Mouse (Mus musculus) layer of hippocampus, adult 11-12 months (tissue): ENCODE results near the gene D930007J09Rik.

Experiments used
- DNase-seq: peaks from one replicate; pipeline ENCODE4 v3.0.0; 2022; ENCODE audit warnings: low spot score

Gene D930007J09Rik

DNA sequence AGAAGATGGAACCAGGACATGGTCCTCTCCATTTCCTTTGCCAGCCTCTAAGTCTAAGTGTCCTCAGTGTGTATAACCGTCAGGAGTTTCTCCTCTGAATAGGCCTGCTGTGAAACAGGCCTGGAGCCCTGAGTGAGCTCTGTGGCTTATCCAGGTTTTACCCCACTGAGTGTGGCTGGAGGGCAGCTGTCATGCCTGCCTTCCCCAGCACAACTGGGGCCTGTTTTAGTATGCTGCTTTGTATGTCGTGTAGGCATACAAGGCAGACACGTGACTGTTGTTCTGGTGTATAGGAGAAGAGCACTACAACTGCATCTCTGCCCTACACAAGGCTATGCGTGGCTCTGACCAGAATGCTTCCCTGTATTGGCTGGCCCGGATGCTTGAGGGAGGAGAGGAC lies 17.3 kb upstream of the D930007J09Rik start:
- no peak for DNase-seq

DNA sequence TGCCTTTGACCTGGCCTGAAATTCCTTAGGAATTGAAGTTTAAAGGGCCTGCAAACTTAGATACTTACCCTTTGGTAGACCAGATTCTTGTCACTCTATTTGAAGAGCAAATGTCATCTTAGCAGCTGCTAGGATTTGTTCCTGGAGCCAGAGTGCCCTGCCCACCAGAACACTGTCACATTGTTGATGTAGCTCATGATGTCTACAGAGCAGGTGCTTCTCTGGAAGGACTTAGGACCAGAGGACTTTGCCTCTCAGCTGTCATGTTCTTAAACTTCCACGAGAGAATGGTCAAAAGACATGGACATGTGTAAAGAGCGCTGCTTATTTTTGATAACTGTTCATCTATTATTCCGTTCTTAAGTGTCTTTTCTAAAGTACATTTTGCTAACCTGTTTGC lies 16.6 kb upstream of the D930007J09Rik start:
- no peak for DNase-seq

DNA sequence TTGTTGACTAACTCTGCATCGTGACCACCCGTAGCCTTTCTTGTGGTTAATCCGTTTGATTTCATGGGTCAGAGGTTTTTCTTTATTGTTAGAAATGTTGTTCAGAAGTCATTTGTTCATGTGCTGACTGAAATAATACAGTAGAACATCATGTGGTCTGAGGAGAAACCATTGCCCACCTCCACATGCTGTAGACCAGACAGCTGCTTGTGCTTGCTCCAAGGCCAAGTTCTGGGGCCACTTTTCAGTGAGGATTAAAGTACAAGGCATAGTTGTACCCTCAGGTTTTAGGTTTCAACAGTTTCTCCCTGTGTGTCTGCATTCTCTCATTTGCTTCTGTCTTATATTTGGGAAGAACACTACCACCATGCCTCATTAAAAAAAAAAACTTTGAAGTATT lies 5.0 kb upstream of the D930007J09Rik start:
- no peak for DNase-seq

DNA sequence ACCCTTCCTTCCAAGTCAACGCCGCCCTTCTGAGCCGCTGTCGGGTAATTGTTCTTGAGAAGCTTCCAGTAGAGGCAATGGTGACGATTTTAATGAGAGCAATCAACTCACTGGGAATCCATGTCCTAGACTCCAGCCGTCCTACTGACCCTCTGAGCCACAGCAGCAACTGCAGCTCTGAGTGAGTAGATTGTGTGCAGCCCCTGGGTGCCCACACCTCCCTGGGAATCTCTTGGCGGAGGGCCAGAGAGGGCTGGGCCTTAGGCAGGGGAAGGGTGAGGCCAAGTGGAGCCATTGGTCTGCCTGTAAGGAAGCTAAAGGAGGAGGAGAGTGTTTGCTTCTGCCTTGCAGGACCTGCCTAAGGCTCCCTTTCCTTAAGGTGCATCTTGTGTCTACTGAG lies 4.2 kb upstream of the D930007J09Rik start:
- DNase-seq: no peak

DNA sequence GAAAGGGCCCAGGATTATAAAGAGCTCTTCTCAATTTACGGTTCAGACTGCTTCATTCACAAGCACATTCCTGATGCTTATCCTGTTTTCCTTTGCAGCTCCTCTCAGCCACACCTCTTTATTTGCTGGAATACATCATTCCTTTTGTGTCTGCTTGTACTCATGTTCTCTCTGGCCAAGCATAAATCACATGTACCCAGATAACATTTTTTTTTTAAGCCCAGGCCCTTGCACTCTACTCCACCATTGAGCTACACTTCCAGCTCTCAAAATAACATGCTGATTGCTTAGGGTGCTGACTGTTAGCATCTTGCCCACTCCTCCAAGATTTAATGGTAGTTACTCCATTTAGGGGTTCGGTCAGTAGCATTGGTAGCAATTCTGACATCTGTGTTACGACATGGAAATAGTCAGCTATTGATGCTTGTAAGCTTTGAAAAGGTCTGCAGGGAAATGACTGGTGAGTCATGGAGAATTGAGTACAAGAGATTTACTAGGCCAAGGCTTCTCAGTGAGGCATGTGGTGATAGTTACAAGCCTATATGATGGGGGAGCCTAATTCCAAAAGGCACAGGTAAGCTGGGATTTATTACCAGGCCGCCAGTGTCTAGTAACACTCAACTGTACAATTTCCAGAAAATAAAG lies 1.2 kb upstream of the D930007J09Rik start:
- DNase-seq: no peak

DNA sequence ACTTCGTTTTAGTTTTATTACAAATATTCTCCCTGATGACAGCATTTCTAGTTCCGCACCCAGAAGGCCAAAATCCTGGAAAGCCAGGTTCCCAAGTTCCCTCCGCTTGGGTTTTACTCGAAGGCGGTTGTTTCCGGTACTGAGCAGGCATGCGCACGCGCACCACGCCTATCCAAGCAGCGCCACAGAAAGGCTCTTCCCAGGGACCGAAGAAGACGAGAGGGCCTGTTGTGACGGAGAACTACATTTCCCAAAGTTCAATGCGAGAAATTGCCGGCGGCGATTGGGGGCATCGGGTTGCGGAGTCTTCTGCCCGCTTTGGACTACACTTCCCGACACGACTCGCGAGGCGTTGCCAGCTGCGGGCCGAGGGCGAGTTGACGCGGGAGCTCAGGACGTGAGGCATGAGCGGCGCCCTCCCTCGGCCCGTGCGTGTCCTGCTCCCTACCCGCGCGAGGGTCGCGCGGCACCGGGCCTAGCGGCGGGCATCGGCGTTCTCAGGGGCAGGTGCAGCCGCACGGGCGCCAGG lies 892 bp downstream of the D930007J09Rik start, which contains the start of gene Wrnip1:
Gene Wrnip1, plus strand, starts transcription at position 346 of the 529 bp plus-strand sequence.
- peak; percentile 98 for DNase-seq

DNA sequence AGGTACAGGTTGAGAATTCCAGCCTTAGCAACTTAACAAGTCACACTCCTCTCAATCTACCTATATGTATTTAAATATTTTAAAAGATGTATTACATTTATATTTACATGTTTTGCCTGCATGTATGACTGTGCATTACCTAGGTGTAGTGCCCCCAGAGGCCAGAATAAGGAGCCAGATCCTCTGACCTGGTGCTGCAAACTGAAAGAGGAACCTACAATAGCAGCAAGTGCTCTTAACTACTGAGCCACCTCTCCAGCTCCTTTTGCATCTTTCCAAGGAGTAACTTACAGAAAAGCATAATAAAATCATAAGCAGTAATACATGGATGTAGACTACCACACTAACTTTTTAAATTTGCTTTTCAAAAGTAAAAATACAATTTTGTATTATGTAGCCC lies 1.8 kb downstream of the D930007J09Rik start:
- no peak for DNase-seq

DNA sequence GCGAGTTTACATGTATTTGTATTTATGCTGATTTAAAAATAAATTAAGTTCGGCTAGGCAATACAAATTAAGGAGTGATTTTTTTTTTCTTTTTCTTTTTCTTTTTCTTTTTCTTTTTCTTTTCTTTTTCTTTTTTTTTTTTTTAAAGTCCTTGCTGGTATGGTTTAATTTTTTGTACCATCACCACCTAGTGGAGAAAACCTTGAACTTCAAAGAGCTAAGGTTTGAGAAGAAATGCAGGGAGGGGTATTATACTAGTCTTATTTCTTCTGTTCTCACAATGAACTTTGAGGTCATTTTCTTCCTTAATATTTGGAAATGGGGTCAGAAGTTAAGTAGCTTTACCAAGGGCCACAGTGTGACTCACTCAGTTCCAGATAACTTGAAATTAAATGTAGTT lies 3.5 kb downstream of the D930007J09Rik start:
- no peak for DNase-seq

DNA sequence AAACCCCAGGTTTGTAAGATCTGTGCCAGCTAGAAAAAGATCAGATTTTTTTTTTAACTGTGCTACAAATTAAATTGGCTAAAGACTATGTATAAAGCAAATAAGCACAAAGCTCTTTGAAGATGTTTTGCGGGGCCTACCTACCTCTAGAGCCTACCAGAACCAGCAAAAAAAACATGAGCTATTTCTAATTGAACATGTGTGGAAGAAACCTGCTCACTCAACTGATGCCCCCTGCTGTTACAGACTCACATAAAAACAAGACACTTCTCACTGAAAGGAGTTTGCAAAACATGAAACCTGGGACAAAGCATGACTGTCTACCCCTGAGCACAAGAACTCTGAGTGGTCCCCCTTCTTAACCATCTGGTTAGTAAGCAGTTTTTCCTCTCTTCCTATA lies 5.6 kb downstream of the D930007J09Rik start:
- DNase-seq: no peak

DNA sequence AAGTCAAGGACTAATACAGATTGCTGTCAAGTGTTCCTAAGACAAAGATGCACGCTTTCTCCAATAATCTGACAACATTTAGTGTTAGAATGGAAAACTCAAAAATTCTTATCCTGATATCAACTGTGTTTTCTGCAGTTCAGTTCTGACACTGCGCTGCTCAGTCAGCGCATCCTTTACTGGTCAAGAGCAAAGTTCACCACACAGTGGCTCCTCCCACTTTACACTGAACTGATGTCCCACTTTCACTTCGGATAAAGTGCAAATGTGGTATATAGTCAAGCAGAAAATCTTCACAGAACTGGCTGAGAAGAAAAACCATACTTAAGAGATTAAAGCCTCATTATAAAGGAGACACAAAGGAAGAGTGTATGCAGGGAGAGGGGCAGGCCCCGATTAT lies 7.5 kb downstream of the D930007J09Rik start:
- no peak for DNase-seq

DNA sequence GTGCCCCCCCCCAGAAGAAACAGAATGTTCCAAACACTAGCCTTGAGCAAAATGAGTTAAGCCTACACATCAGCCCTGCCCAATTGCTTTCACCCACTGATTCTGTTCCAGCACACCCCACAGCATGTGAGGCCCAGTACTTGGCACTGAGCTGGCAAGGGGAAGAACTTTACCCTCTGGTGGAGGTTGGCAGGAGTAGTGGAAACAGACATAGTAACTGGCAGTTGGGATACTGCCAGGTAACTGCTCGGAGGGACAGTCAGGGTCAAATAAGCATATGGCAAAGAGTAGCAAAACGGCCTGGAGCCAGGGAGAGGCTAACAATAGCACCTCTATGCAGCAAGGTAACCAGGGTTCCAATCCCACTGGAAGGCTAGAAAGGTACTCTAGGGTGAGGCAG lies 8.0 kb downstream of the D930007J09Rik start:
- no peak for DNase-seq

DNA sequence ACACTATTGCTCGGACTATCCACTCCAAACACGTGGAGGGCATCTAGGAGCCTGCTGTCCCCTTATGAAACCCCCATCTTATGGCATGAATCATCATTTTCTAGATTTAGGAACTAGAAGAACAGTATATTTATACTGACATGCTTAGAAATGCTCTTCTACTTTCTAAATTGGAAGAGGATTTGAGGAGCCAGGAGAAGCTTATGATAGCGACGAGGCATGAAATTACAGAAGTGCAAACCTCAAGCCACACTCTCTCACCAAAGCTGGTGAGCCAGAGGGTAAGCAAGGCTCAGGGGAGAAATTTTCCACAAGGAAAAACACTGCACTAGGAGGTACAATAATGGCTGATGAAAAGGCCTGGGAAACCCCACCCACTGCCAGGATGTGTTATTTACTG lies 12.9 kb downstream of the D930007J09Rik start:
- no peak for DNase-seq

DNA sequence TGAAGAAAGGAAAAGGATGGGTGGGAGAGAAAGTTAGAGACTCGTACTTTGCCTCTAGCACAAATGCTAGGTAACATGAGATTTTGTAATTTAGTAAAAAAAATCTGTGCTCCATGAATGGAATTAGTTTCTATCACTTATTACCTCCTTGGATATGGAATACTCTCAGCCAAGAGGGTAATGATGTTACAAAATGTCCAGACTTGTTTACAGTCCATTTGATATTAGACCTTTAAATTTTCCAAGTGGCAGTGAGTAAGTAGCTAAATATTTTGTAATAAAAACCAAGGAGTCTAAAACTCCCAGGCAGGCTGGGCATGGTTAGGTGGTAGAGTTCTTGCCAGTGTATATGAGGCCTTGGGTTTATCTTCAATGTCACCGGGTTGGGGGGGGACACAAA lies 15.1 kb downstream of the D930007J09Rik start:
- DNase-seq: no peak

DNA sequence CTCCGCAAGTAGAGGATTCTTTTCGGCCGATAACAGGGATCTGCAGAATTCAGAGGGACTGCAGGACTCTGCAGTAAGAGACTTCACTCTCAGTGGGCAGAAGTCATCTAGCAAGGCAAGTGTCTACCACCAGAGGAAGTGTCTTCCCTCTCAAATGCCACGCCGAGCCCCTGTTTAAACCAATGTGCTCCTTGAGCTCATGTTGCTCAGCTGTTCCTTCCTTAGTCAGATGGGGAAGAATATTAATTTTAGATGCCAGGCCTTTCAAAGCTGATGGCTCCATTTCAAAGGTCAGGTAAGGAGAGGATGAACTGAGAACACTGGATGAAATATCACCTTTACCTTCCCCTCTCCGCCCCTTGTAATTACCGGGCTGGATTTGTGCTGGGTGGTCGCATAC lies 18.8 kb downstream of the D930007J09Rik start, which contains the start of gene Mylk4:
Gene Mylk4, minus strand, starts transcription at position 139 of the 400 bp plus-strand sequence.
- no peak for DNase-seq

DNA sequence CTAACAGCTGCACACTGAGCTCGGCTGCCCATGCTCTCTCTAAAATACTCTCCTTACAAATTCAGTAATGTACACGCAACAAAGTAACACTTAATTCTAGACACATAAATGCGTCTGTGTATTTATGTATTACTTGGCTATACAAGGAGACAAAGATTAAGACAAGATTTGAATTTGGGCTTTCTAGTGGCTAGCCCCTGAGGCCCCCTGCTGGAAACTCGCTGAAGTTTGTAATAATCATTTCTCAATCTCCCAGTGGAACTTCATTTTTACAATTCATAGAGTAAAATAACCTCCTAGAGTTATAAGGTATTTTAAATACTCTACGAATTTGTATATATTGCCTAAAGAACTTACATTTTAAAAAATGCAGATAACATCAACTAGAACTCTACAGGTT lies 19.6 kb downstream of the D930007J09Rik start:
- DNase-seq: no peak

DNA sequence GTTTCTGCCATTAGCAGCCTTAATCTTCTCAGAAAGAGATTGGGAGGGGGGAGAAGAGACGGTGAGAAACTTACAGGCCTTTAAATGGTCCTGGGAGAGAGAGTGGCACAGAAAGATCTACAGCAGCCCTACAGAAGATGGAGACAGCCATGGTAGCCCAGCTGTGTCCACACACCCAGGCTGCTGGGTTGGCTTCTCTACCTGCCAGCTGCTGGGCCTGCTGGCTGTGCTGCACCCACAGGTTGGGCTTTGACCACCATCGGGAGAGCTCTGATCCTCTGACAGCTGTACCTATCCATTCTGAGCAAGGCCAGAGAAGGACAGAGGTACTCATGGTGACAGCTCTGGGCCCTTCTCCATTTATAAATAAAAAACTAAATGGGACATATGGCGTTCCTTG lies 23.8 kb downstream of the D930007J09Rik start:
- no peak for DNase-seq

DNA sequence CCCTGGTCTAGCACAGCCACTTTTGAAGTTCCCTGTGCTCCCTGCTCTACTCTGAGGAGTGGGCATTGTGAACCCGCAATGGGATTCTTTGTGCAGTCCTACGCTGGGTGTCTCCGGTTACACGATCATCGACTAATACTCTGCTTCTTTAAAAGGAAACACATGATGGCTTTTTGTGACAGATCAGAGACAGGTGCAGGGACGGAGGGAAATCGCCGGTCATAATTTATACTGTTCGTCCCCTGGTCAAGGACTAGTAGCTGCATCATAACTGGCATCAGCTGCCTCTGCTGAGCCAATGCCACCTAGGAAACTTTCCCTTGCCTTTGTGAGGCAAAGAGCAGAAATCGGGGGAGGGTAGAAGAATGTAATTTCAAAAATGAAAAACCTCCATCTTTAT lies 26.3 kb downstream of the D930007J09Rik start:
- no peak for DNase-seq

DNA sequence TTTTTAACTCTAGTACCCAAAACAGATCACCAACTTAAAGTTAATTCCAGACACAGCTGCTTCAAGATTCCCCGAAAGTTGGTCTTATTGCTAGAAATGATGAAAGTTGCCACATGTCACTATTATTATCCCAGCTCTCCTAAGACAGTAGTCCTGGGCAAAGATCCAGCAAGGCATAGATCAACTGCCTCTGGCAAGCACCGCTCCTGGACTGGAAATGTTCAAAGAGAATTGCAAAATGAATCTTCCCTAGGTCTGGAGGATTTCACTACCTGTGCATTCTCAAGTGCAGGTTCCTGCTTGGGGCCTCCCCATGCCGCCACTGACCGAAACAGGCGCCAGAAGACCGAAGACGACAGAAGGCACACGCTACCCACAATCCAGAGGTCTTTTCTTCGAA lies 26.8 kb downstream of the D930007J09Rik start:
- no peak for DNase-seq

DNA sequence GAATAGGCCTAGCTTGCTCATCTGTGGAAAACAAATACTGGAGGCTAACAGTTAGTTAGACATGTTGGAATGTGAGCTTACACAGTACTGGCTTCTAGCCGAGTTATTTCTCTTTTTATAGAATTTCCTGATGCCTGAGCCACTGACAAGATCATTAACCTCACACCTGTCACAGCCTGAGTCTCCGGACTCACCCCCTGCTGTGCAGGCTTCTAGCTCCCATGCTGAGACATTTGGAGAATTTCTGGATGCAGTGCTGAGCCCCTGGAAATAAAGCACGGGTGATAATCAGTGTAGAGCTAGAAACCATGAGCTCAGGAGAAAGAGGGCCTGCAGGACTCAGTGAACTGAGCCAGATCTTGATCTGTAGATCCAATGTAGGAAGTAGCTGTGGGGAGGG lies 32.7 kb downstream of the D930007J09Rik start:
- DNase-seq: no peak

DNA sequence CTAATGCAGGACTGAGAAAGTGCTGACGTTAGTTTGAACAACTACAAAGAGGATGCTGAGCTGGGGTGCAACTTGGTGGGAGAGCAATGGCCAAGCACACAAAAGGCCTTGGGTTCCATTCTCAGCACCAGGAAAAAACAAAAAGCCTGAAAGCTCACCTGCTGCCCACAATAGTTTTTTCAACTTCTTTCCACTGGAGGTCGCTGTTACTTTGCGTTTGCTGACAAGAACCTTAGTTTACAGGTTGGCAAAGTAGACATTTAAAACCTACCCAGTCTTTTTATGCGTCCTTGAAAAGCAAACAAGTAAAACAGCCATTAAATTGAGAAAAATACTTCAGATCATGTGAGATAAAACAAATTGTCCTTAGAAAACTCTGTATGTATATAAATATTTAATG lies 34.5 kb downstream of the D930007J09Rik start:
- peak; percentile 24 for DNase-seq

DNA sequence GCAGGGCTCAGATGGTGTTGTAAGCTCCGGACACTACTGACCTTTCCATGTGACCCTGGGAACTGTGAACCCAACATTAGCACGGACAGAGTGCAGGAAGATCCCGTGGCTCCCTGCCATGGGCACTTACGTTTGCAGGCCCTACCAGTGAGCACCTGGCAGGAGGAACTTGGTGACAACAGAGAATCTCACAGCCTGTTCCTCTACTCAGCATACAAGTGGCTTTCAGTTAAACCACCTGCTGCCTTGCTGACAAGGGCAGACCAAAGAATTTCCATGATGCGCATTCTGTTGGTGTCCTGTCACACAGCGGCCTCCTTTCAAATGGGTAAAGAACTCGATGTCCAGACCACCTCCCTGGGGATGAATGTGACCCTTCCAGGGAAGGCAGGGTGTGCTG lies 38.2 kb downstream of the D930007J09Rik start:
- no peak for DNase-seq

DNA sequence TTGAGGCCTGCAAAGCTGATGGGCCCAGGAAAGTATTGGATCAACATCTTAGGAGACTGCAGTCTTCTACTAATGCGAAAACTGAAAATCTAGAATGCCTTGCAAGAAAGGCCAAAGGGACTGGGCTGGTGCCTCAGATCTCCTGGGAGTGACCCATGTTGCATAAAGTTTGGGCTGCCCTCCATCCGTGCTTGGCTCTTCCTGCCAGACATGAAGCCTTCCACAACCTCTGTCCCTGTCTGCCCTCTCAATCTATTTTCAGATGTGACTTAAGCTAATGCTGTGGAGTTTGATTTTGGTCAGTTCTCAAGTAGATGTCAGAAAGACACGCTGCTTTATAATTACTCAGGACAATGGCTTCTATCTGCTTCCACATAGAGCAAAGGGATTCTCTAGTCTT lies 39.5 kb downstream of the D930007J09Rik start:
- no peak for DNase-seq

DNA sequence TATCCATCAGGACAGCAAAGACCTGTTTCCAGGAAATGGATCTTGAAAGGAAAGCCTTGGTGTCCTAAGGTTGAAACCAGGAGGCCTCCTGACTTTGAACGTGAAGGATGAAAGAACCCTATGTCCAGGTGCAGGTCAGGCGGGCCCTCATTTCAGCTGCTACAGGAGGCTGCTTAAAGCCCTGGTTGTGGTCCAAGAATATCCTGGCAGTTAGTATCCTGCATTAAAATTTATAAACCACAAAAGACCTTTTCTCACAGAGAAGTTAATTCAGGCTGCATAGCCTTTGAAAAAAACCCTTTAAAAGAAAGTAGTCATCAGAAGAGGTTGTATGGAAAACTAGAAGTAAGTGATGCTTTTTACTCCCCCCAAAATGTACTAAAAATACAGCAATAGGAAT lies 41.9 kb downstream of the D930007J09Rik start:
- no peak for DNase-seq

DNA sequence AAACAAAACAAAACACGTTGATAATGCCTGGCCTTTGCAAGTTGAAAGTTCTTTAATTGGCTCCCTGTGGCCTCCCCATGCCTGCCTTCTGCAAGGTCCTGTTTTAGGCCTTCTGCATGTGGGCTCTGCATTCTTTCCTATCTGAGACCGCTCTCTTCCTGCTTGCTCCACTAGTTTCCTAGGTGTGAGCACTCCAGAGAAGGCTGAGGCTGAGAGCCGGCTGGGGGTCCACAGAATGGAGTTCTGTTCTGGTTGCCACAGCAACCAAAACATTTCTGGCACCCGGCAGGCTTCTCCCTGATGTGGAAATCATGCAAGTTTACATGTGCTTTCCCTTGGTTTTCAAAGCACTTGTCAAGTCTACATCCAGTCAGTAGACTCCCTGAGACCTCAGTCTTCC lies 43.6 kb downstream of the D930007J09Rik start:
- DNase-seq: no peak
